Mouse (Mus musculus) MEL (cell line): ENCODE results near the gene Cep350.

ENCODE experiments used
- BHLHE40 ChIP-seq: IDR thresholded peaks from 2 replicates; pipeline ENCODE4 v1.6.1; 2012; ENCODE audit warnings: low read depth, mild to moderate bottlenecking, inconsistent platforms, low read length, improper control_type of control experiment, borderline replicate concordance
- CHD1 ChIP-seq: IDR thresholded peaks from 2 replicates; pipeline ENCODE4 v1.6.1; 2012; ENCODE audit warnings: low read depth, mild to moderate bottlenecking, inconsistent platforms, low read length, improper control_type of control experiment
- CTCF ChIP-seq, 3 experiments: IDR thresholded peaks in 2 of 3; conservative IDR thresholded peaks in 1 of 3; 2 replicates each; pipeline ENCODE4 v1.5.1; 2011 to 2012; ENCODE audit warnings: low read length in 3 of 3, low read depth in 2 of 3, mild to moderate bottlenecking in 2 of 3, improper control_type of control experiment in 1 of 3, inconsistent platforms in 1 of 3, mixed read lengths in 1 of 3, moderate library complexity in 1 of 3; ENCODE audit not compliant: control insufficient read depth in 1 of 3, insufficient read depth in 1 of 3, poor library complexity in 1 of 3, severe bottlenecking in 1 of 3
- EP300 ChIP-seq, 2 experiments: IDR thresholded peaks; 2 replicates each; pipeline ENCODE4 v1.6.1; 2011; ENCODE audit warnings: improper control_type of control experiment in 2 of 2, low read length in 2 of 2, low read depth in 1 of 2, mild to moderate bottlenecking in 1 of 2
- KAT2A ChIP-seq: conservative IDR thresholded peaks from 2 replicates; pipeline ENCODE4 v1.6.1; 2012; ENCODE audit warnings: low read depth, low read length, improper control_type of control experiment, inconsistent platforms
- MAFK ChIP-seq: IDR thresholded peaks from 2 replicates; pipeline ENCODE4 v1.6.1; 2011; ENCODE audit warnings: low read depth, mild to moderate bottlenecking, low read length, improper control_type of control experiment, borderline replicate concordance
- POLR2A ChIP-seq, 2 experiments: IDR thresholded peaks; 2 replicates each; pipeline ENCODE4 v1.6.1; 2011 to 2012; ENCODE audit warnings: low read length in 2 of 2, mild to moderate bottlenecking in 2 of 2, control low read depth in 1 of 2, improper control_type of control experiment in 1 of 2, low read depth in 1 of 2, moderate library complexity in 1 of 2; ENCODE audit not compliant: control insufficient read depth in 1 of 2, insufficient read depth in 1 of 2, poor library complexity in 1 of 2
- RAD21 ChIP-seq: IDR thresholded peaks from 2 replicates; pipeline ENCODE4 v1.6.1; 2011; ENCODE audit warnings: mild to moderate bottlenecking, low read depth, low read length, improper control_type of control experiment
- TBP ChIP-seq: IDR thresholded peaks from 2 replicates; pipeline ENCODE4 v1.8.0; 2011; ENCODE audit warnings: low read depth, low read length, improper control_type of control experiment
- UBTF ChIP-seq: IDR thresholded peaks from 2 replicates; pipeline ENCODE4 v1.6.1; 2012; ENCODE audit warnings: low read depth, mild to moderate bottlenecking, inconsistent platforms, low read length, improper control_type of control experiment, moderate library complexity, borderline replicate concordance; ENCODE audit not compliant: insufficient read depth
- USF1 ChIP-seq: IDR thresholded peaks from 2 replicates; pipeline ENCODE4 v1.6.1; 2014; ENCODE audit warnings: low read depth, mild to moderate bottlenecking, inconsistent platforms, low read length, improper control_type of control experiment, moderate library complexity
- USF2 ChIP-seq, 2 experiments: IDR thresholded peaks; 2 replicates each; pipeline ENCODE4 v1.6.1; 2011 to 2012; ENCODE audit warnings: improper control_type of control experiment in 2 of 2, low read length in 2 of 2, borderline replicate concordance in 1 of 2, inconsistent platforms in 1 of 2, low read depth in 1 of 2, mild to moderate bottlenecking in 1 of 2; ENCODE audit not compliant: insufficient read depth in 1 of 2
- ZC3H11A ChIP-seq: IDR thresholded peaks from 2 replicates; pipeline ENCODE4 v1.6.1; 2012; ENCODE audit warnings: low read depth, mild to moderate bottlenecking, inconsistent platforms, low read length, improper control_type of control experiment
- ZNF384 ChIP-seq: IDR thresholded peaks from 2 replicates; pipeline ENCODE4 v1.6.1; 2012; ENCODE audit warnings: low read depth, mild to moderate bottlenecking, inconsistent platforms, low read length, improper control_type of control experiment

- TF ChIP-seq RAD21 (no peak), ZNF384 (no peak), KAT2A (no peak), CHD1 (no peak), POLR2A (IDR thresholded peaks at IDR 0.05; ENCODE audit: control insufficient read depth in 1 of 2, insufficient read depth in 1 of 2, low read depth in 1 of 2, low read length in 2 of 2, poor library complexity in 1 of 2) (no peak), BHLHE40 (no peak), CTCF (IDR thresholded peaks at IDR 0.05 in 2 of 3, conservative IDR thresholded peaks at IDR 0.05 in 1 of 3; ENCODE audit: control insufficient read depth in 1 of 3, insufficient read depth in 1 of 3, low read depth in 2 of 3, low read length in 3 of 3, poor library complexity in 1 of 3, severe bottlenecking in 1 of 3) (no peak), USF1 (no peak), TBP (no peak), ZC3H11A (no peak), UBTF (no peak), EP300 (IDR thresholded peaks at IDR 0.05; ENCODE audit: low read depth in 1 of 2, low read length in 2 of 2) (no peak), MAFK (no peak), USF2 (IDR thresholded peaks at IDR 0.05; ENCODE audit: borderline replicate concordance in 1 of 2, insufficient read depth in 1 of 2, low read depth in 1 of 2, low read length in 2 of 2) (no peak)
Observed at GRCm38 (mm10) chr1:156002366-156002765, 29.3 kb upstream of the Cep350 start.
